Mouse (Mus musculus) T-helper 2 cell (primary cell): Measurements from ENCODE around the gene Antxr2.

Source experiments
- in situ Hi-C: fragments of 300-600 bp; cut with MboI, MseI; formaldehyde crosslinking; loops from one replicate; pipeline ENCODE4 v1.15.1; 2025; ENCODE audit warnings: high pct_unique_total_duplicates

Gene Antxr2

GRCm38 (mm10) chr5:97839924-97840279 lies 190.9 kb downstream of the Antxr2 start:
- in situ Hi-C loops, result no loop called here

GRCm38 (mm10) chr5:97839271-97839923 lies 191.4 kb downstream of the Antxr2 start:
- in situ Hi-C loops, result no loop called here

GRCm38 (mm10) chr5:97837333-97837732 lies 193.5 kb downstream of the Antxr2 start:
- in situ Hi-C loops, result no loop called here

- in situ Hi-C loops, result no loop called here
Measured at GRCm38 (mm10) chr5:97835418-97835817, 195.4 kb downstream of the Antxr2 start.

GRCm38 (mm10) chr5:97834770-97835169 lies 196.1 kb downstream of the Antxr2 start:
- in situ Hi-C loops, result no loop called here
